Mouse (Mus musculus) stomach, postnatal 0 days (tissue): Measurements from ENCODE around the gene Prkag2. TPM values are rescaled to one million over a fixed set of nuclear protein-coding genes. Genes with fewer than 3 reads are reported as not detected.
A peak's percentile ranks its signal among the peaks of the same experiment; 100 is the strongest.

ENCODE experiments used
- ATAC-seq: fragments of 200-750 bp; cut with Nextera tagmentation; 2 replicates; pipeline ENCODE4 v1.8.0; 2017; ENCODE audit not compliant: low FRiP score, low TSS enrichment
- DNase-seq: peaks from one replicate; pipeline ENCODE4 v3.0.0-alpha.2; 2016; ENCODE audit warnings: low spot score
- H3K27ac ChIP-seq: fragments of 300-500 bp; sonication (generic); replicated peaks from 2 replicates; pipeline ENCODE4 v1.5.1; 2014; ENCODE audit warnings: mild to moderate bottlenecking, control low read depth
- H3K27me3 ChIP-seq: fragments of 300-500 bp; sonication (generic); 2 replicates; pipeline ENCODE4 v1.6.1; 2014; ENCODE audit warnings: low read length; ENCODE audit not compliant: control insufficient read depth, insufficient read depth
- H3K36me3 ChIP-seq: fragments of 300-500 bp; sonication (generic); 2 replicates; pipeline ENCODE4 v1.6.1; 2014; ENCODE audit warnings: low read length, mixed read lengths; ENCODE audit not compliant: control insufficient read depth, insufficient read depth
- H3K4me1 ChIP-seq: fragments of 300-500 bp; sonication (generic); replicated peaks from 2 replicates; pipeline ENCODE4 v1.6.1; 2014; ENCODE audit warnings: antibody characterized with exemption; ENCODE audit not compliant: control insufficient read depth, insufficient read depth
- H3K4me2 ChIP-seq: fragments of 300-500 bp; sonication (generic); replicated peaks from 2 replicates; pipeline ENCODE4 v1.6.1; 2014; ENCODE audit warnings: low read depth, mild to moderate bottlenecking, control low read depth, moderate library complexity
- H3K4me3 ChIP-seq: fragments of 300-500 bp; sonication (generic); 2 replicates; pipeline ENCODE4 v1.5.1; 2014; ENCODE audit warnings: low read depth, low read length, control low read depth
- H3K9ac ChIP-seq: fragments of 300-500 bp; sonication (generic); 2 replicates; pipeline ENCODE4 v1.6.1; 2014; ENCODE audit warnings: mild to moderate bottlenecking, low read length, control low read depth, mixed read lengths
- H3K9me3 ChIP-seq: fragments of 300-500 bp; sonication (generic); 2 replicates; pipeline ENCODE4 v1.6.1; 2016; ENCODE audit warnings: low read length; ENCODE audit not compliant: control insufficient read depth
- CTCF ChIP-seq: IDR thresholded peaks from 2 replicates; pipeline ENCODE4 v1.5.1; 2016; ENCODE audit warnings: antibody characterized with exemption, low read depth, mild to moderate bottlenecking, moderate library complexity
- EP300 ChIP-seq: optimal IDR thresholded peaks from 2 replicates; pipeline ENCODE3; 2016; ENCODE audit warnings: antibody characterized with exemption
- WGBS: fragments of 180-500 bp; shearing (Covaris S2); extraction: QIAGEN DNeasy Blood & Tissue Kit; methylation state at CpG from one replicate; pipeline ENCODE4 v1.1.7; 2014; 5-methylcytosine and 5-hydroxymethylcytosine counted together
- polyA plus RNA-seq: library from polyadenylated mRNA; unstranded; fragments of >200 nt; fragmentation: Nextera tagmentation; extraction: Ambion mirVana; gene quantifications from 2 replicates; pipeline ENCODE4 v1.2.1, GENCODE M21; 2015

Prkag2 gene
- polyA plus RNA-seq, 1 experiment from 2014 or later, result 33.9 TPM

DNA sequence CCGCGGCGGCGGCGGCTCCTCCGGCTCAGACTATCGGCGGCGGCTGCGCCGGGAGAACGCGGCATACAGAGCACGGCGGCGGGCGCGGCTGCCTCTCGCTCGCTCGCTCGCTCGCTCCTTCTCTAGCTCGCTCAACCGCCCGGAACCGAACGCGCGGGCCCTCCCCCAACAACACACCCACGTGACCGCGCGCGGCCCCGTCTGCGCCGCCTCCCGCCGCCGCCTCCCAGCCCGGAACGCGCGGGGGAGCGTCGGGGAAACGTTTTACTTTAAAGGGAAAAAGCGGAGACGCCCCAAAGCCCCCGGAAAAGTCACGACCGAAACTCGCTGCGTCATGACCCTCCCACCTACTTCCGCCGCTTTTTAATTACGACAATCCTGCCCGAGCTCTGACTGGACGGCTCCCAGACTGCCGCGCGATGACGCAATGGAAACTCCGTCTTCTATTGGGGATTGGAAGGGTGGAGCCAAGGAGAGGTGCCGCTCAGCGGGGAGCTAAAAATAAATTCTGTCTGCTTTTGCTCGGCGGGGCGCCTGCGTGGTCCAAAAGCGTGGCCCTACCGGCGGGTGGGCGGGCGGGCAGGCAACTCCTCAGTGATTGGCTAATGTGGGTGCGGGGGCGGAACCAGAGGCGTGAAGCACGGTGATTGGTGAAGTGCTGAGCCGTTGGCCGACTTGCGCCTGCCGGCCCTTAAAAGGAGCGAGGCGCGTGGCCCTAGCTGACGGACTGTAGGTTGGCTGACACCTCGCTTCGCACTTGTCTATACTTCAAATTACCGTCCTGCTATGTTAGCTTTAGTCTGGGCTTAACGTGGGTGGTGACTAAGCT lies 258.0 kb downstream of the Prkag2 start, which contains the start of gene Rheb:
TSS of gene Rheb (minus strand) at position 351 of the 829 bp plus-strand sequence.
- H3K9ac ChIP-seq, result peak within 1 kb of the TSS; percentile 99

GRCm38 (mm10) chr5:24841662-24842273 lies 258.7 kb downstream of the Prkag2 start:
- 0% methylated on average over 36 of the region's 50 CpGs for WGBS
- no peak; the same call in 1 of the 2 replicates for ATAC-seq

More for the DNA sequence above, 258.0 kb downstream of the Prkag2 start, which contains the start of gene Rheb:
- peak; percentile 96 for ATAC-seq
- H3K27me3 ChIP-seq, result no peaks in the 10 kb centered on the region
- H3K4me2 ChIP-seq, result peak within 1 kb of the TSS; percentile 70
- DNase-seq, result peak; percentile 99
- H3K4me1 ChIP-seq, result 0 out of 2 replicates have a peak, but pooled peaks cover 3% of the 10 kb centered on the region
- TF ChIP-seq EP300 (peak; percentile 90), CTCF (no peak)
- no peaks in the 10 kb centered on the region for H3K36me3 ChIP-seq
- H3K27ac ChIP-seq, result peak within 1 kb of the TSS; percentile 100
- WGBS, result 1% methylated on average over 82 of the region's 92 CpGs
- H3K4me3 ChIP-seq, result peak within 1 kb of the TSS; percentile 96
- H3K9me3 ChIP-seq, result no peaks in the 10 kb centered on the region

DNA sequence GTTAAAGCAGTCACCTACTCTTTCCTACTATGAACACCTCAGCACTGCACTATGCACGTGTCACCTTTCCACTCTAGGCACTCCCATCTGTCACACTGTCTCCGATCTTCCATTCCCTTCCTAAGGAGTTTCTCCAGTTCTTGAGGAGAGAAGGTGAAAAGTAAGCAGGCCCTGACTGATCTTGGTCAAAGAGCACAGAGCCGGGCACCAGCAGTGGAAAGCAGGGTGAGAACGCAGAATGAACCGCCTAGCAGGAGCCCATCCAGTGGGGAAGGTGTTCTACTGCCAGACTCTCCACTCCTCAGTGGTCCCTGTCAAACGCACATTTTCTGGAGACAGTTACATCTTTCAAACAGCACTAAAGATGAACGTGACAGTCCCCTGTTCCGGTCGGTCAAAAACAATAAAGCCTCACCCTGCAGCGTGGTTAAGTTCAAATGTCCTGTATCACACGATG lies 259.4 kb downstream of the Prkag2 start:
- Histone ChIP-seq H3K9me3 (no peaks in the 10 kb centered on the region), H3K4me3 (peak overlapping the region; percentile 96), H3K9ac (peak overlapping the region; percentile 99), H3K4me1 (0 out of 2 replicates have a peak, but pooled peaks cover 3% of the 10 kb centered on the region), H3K4me2 (peak overlapping the region; percentile 70), H3K36me3 (no peaks in the 10 kb centered on the region), H3K27me3 (no peaks in the 10 kb centered on the region), H3K27ac (peak overlapping the region; percentile 100)
- DNase-seq, result peak; percentile 25
- no peak for TF ChIP-seq EP300
- TF ChIP-seq CTCF, result no peak
- 7% methylated on average over 11 of the region's 11 CpGs for WGBS
- no peak for ATAC-seq

More at GRCm38 (mm10) chr5:24841662-24842273, 258.7 kb downstream of the Prkag2 start:
- TF ChIP-seq EP300 (no peak), CTCF (no peak)
- Histone ChIP-seq H3K4me3 (peak overlapping the region; percentile 96), H3K27ac (peak overlapping the region; percentile 100), H3K9ac (peak overlapping the region; percentile 99), H3K4me1 (0 out of 2 replicates have a peak, but pooled peaks cover 3% of the 10 kb centered on the region), H3K4me2 (peak overlapping the region; percentile 70), H3K36me3 (no peaks in the 10 kb centered on the region), H3K27me3 (no peaks in the 10 kb centered on the region), H3K9me3 (no peaks in the 10 kb centered on the region)
- no peak for DNase-seq

- Histone ChIP-seq H3K4me1 (0 out of 2 replicates have a peak, but pooled peaks cover 2% of the 10 kb centered on the region), H3K27ac (no peak overlapping the region), H3K4me3 (no peak overlapping the region), H3K4me2 (no peak overlapping the region), H3K9ac (no peak overlapping the region), H3K36me3 (no peaks in the 10 kb centered on the region), H3K27me3 (no peaks in the 10 kb centered on the region), H3K9me3 (no peaks in the 10 kb centered on the region)
- WGBS, result 75% methylated on average over 5 of the region's 5 CpGs
- TF ChIP-seq EP300 (no peak), CTCF (no peak)
- ATAC-seq (no peak), DNase-seq (no peak)
Observed at GRCm38 (mm10) chr5:24834491-24834890, 266.0 kb downstream of the Prkag2 start.

GRCm38 (mm10) chr5:24831912-24832311 lies 268.5 kb downstream of the Prkag2 start:
- DNase-seq (no peak), ATAC-seq (peak; percentile 67)
- Histone ChIP-seq H3K27ac (peak overlapping the region; percentile 20; the same call in 1 of the 2 replicates), H3K4me3 (no peak overlapping the region), H3K36me3 (no peaks in the 10 kb centered on the region), H3K27me3 (no peaks in the 10 kb centered on the region), H3K4me1 (0 out of 2 replicates have a peak, but pooled peaks cover 4% of the 10 kb centered on the region), H3K4me2 (no peak overlapping the region), H3K9me3 (no peaks in the 10 kb centered on the region), H3K9ac (no peak overlapping the region)
- WGBS, result 66% methylated on average over 3 of the region's 3 CpGs
- TF ChIP-seq CTCF, result no peak
- TF ChIP-seq EP300, result no peak
